Mouse (Mus musculus): Measurements from ENCODE around the gene Klrb1b. TPM values are rescaled to one million over a fixed set of nuclear protein-coding genes. Genes with fewer than 3 reads are reported as not detected.
"Not testable (repeated sequence)": the region's sequence is repeated elsewhere in the genome, so short reads cannot be mapped to it uniquely, and the experiment has no call there.

The Klrb1b gene
- total and polyA plus RNA-seq, 2 experiments from 2014 or later: not detected

GRCm38 (mm10) chr6:128799144-128799895, 26.8 kb downstream of the Klrb1b start:
- H3K27me3 ChIP-seq (ENCODE audit: insufficient read depth, low read length); H3K36me3 ChIP-seq (ENCODE audit: insufficient read depth, low read length); H3K4me1 ChIP-seq (ENCODE audit: insufficient read depth, low read length); H3K9me3 ChIP-seq (ENCODE audit: low read length): not testable (repeated sequence)
- WGBS: under 1% methylated on average over 49 of the region's 49 CpGs
- peak; percentile 86 for TF ChIP-seq CTCF (IDR thresholded peaks at IDR 0.05)
- DNase-seq (ENCODE audit: low spot score): peak; percentile 93
- peak; percentile 82 for ATAC-seq (ENCODE audit: low FRiP score)
- peak overlapping the region; percentile 52 for H3K4me3 ChIP-seq (ENCODE audit: low read depth, low read length)
- peak overlapping the region; percentile 63 for H3K4me2 ChIP-seq (ENCODE audit: low read depth, low read length, poor library complexity, severe bottlenecking)
- H3K27ac ChIP-seq (ENCODE audit: low read depth, low read length): peak overlapping the region; percentile 89
- peak overlapping the region; percentile 73 for H3K9ac ChIP-seq (replicated peaks; ENCODE audit: low read length, poor library complexity, severe bottlenecking)

- peak overlapping the region; percentile 52 for H3K4me3 ChIP-seq (ENCODE audit: low read depth, low read length)
- peak; percentile 42 for ATAC-seq (ENCODE audit: low FRiP score)
- WGBS: under 1% methylated on average over 20 of the region's 20 CpGs
- H3K9ac ChIP-seq (replicated peaks; ENCODE audit: low read length, poor library complexity, severe bottlenecking): peak overlapping the region; percentile 73
- DNase-seq (ENCODE audit: low spot score): peak; percentile 77
- peak overlapping the region; percentile 89 for H3K27ac ChIP-seq (ENCODE audit: low read depth, low read length)
- not testable (repeated sequence) for H3K27me3 ChIP-seq (ENCODE audit: insufficient read depth, low read length); H3K9me3 ChIP-seq (ENCODE audit: low read length); H3K36me3 ChIP-seq (ENCODE audit: insufficient read depth, low read length); H3K4me1 ChIP-seq (ENCODE audit: insufficient read depth, low read length)
- peak overlapping the region; percentile 63 for H3K4me2 ChIP-seq (ENCODE audit: low read depth, low read length, poor library complexity, severe bottlenecking)
Measured at GRCm38 (mm10) chr6:128798772-128799143, 27.4 kb downstream of the Klrb1b start.

- Histone ChIP-seq H3K4me2 (ENCODE audit: low read depth, low read length, poor library complexity, severe bottlenecking) (peak overlapping the region; percentile 63), H3K27ac (ENCODE audit: low read depth, low read length) (peak overlapping the region; percentile 65), H3K27me3 (ENCODE audit: insufficient read depth, low read length) (no peaks in the 10 kb centered on the region), H3K9me3 (ENCODE audit: low read length) (no peaks in the 10 kb centered on the region), H3K4me1 (ENCODE audit: insufficient read depth, low read length) (0 out of 2 replicates have a peak, but pooled peaks cover 2% of the 10 kb centered on the region), H3K9ac (replicated peaks; ENCODE audit: low read length, poor library complexity, severe bottlenecking) (peak overlapping the region; percentile 55), H3K36me3 (ENCODE audit: insufficient read depth, low read length) (no peaks in the 10 kb centered on the region), H3K4me3 (ENCODE audit: low read depth, low read length) (peak overlapping the region; percentile 52)
- no peak for TF ChIP-seq CTCF (IDR thresholded peaks at IDR 0.05)
- DNase-seq (ENCODE audit: low spot score) (peak; percentile 20), ATAC-seq (ENCODE audit: low FRiP score) (no peak)
- WGBS: 10% methylated on average over 15 of the region's 15 CpGs
Measured at GRCm38 (mm10) chr6:128797936-128798771, 28.0 kb downstream of the Klrb1b start.

GRCm38 (mm10) chr6:128797185-128797905, 28.8 kb downstream of the Klrb1b start:
- Histone ChIP-seq H3K27ac (ENCODE audit: low read depth, low read length) (peak overlapping the region; percentile 65), H3K9me3 (ENCODE audit: low read length) (no peaks in the 10 kb centered on the region), H3K9ac (replicated peaks; ENCODE audit: low read length, poor library complexity, severe bottlenecking) (peak overlapping the region; percentile 55; the same call in 1 of the 2 replicates), H3K36me3 (ENCODE audit: insufficient read depth, low read length) (no peaks in the 10 kb centered on the region), H3K4me1 (ENCODE audit: insufficient read depth, low read length) (0 out of 2 replicates have a peak, but pooled peaks cover 2% of the 10 kb centered on the region), H3K27me3 (ENCODE audit: insufficient read depth, low read length) (no peaks in the 10 kb centered on the region), H3K4me2 (ENCODE audit: low read depth, low read length, poor library complexity, severe bottlenecking) (peak overlapping the region; percentile 63), H3K4me3 (ENCODE audit: low read depth, low read length) (peak overlapping the region; percentile 52; the same call in 1 of the 2 replicates)
- no peak for TF ChIP-seq CTCF (IDR thresholded peaks at IDR 0.05)
- DNase-seq (ENCODE audit: low spot score) (no peak), ATAC-seq (ENCODE audit: low FRiP score) (no peak)
- WGBS: 77% methylated on average over 12 of the region's 12 CpGs

GRCm38 (mm10) chr6:128796321-128796955, 29.7 kb downstream of the Klrb1b start:
- H3K9me3 ChIP-seq (ENCODE audit: low read length): no peaks in the 10 kb centered on the region
- no peaks in the 10 kb centered on the region for H3K36me3 ChIP-seq (ENCODE audit: insufficient read depth, low read length)
- DNase-seq (ENCODE audit: low spot score) (no peak), ATAC-seq (ENCODE audit: low FRiP score) (no peak)
- H3K4me3 ChIP-seq (ENCODE audit: low read depth, low read length): no peak overlapping the region
- H3K9ac ChIP-seq (replicated peaks; ENCODE audit: low read length, poor library complexity, severe bottlenecking): no peak overlapping the region
- no peak for TF ChIP-seq CTCF (IDR thresholded peaks at IDR 0.05)
- H3K4me1 ChIP-seq (ENCODE audit: insufficient read depth, low read length): 0 out of 2 replicates have a peak, but pooled peaks cover 2% of the 10 kb centered on the region
- H3K4me2 ChIP-seq (ENCODE audit: low read depth, low read length, poor library complexity, severe bottlenecking): no peak overlapping the region
- H3K27ac ChIP-seq (ENCODE audit: low read depth, low read length): no peak overlapping the region
- 80% methylated on average over 8 of the region's 8 CpGs for WGBS
- no peaks in the 10 kb centered on the region for H3K27me3 ChIP-seq (ENCODE audit: insufficient read depth, low read length)
